ENCODE assay signal across 10 mouse cellular contexts in the genomic region with DNA sequence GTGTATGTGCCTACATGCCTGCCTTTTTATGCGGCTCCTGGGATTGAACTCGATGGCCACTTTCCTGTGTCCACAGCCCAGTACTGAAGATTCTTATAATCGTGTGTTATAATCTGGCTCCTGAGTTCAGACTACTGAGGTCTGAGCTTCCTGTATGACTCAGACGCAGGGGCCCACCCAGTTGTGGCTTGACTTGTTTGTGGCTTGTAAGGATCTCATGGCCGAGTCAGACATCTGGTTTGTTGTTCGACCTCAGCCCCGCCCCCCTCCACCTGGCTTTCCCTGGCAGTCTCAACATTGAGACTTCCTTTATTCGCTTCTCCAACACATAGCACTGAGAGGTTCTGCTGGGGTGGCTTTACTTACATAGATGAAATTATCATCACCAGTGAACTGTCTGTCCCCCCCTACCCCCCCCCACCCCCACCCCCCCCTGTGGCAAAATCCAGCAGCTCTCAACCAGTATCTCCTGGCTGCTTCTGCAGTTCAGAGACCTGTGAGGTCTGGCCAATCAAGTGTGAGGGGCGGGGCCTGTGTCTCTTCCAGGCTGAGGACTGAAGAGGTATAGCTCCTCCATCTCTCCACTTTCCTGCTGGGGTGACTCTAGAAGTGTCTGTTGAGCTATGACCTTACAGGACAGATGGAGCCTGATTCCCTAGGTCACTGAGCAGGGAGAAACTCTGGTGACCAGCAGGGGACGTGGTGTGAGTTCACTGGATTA. TPM values are rescaled to one million over a fixed set of nuclear protein-coding genes. Genes with fewer than 3 reads are reported as not detected.
DNase-seq lines count a peak whose midpoint lies in the region; ATAC-seq lines count a peak whose summit lies in the region.
"Had no signal": no experiment of that assay in that cellular context is flagged by ENCODE, and none has a peak within 500 bp of the region (broad histone marks: within the 10 kb centered on the region; RNA-seq: fewer than 3 reads in every experiment).

No protein-coding gene starts in this region.

- no peak overlapping the region for H3K27ac ChIP-seq in forebrain, embryonic 14.5 days (ENCODE audit: low read depth, low read length)
- H3K27ac ChIP-seq: kidney, postnatal 0 days; liver, embryonic 15.5 days had no signal

- H3K27me3 ChIP-seq in forebrain, embryonic 14.5 days (replicated peaks; ENCODE audit: control insufficient read depth, insufficient read depth, low read length), result no peaks in the 10 kb centered on the region
- H3K27me3 ChIP-seq: liver, embryonic 15.5 days had no signal

- no peak for ATAC-seq in forebrain, embryonic 14.5 days

- H3K9me3 ChIP-seq in forebrain, embryonic 14.5 days (replicated peaks; ENCODE audit: control insufficient read depth, low read length), result no peaks in the 10 kb centered on the region
- H3K9me3 ChIP-seq: liver, embryonic 15.5 days had no signal

- no peaks in the 10 kb centered on the region for H3K36me3 ChIP-seq in forebrain, embryonic 14.5 days (ENCODE audit: control insufficient read depth, insufficient read depth, low read length)
- H3K36me3 ChIP-seq: liver, embryonic 15.5 days had no signal

- H3K4me3 ChIP-seq in forebrain, embryonic 14.5 days (ENCODE audit: low read depth, low read length), result no peak overlapping the region
- H3K4me3 ChIP-seq: liver, embryonic 15.5 days had no signal

- H3K4me1 ChIP-seq in forebrain, embryonic 14.5 days (ENCODE audit: control insufficient read depth, insufficient read depth, low read length), result no peaks in the 10 kb centered on the region; the same call in 1 of the 2 replicates
- H3K4me1 ChIP-seq: liver, embryonic 15.5 days had no signal

- H3K4me2 ChIP-seq in forebrain, embryonic 14.5 days (ENCODE audit: low read length), result no peak overlapping the region
- H3K4me2 ChIP-seq: liver, embryonic 15.5 days had no signal

- H3K9ac ChIP-seq in forebrain, embryonic 14.5 days (ENCODE audit: low read length), result no peak overlapping the region
- H3K9ac ChIP-seq: liver, embryonic 15.5 days had no signal

- 85% methylated on average over 10 of the region's 10 CpGs for WGBS in forebrain, embryonic 14.5 days

- peak; percentile 18 to 55 for DNase-seq in urinary bladder, adult 18-20 months (ENCODE audit: low spot score in 2 of 2)
- no peak for DNase-seq in urinary bladder, adult 2 months (ENCODE audit: low spot score)
- DNase-seq in forelimb bud, embryonic 11.5 days (ENCODE audit: low read depth, low spot score), result peak; percentile 32
- DNase-seq in lung, postnatal 36 days, result peak; percentile 65
- DNase-seq in thymus, postnatal 36 days, result peak; percentile 53 to 73
- no peak for DNase-seq in MN1 (ENCODE audit: low spot score)
- DNase-seq in left cerebral cortex, adult 9 months (ENCODE audit: low spot score in 2 of 2), result no peak
- no peak for DNase-seq in forebrain, embryonic 14.5 days (ENCODE audit: low spot score)

RNA-seq across cellular contexts. Expression of a gene that starts 38.8 kb away (rescaled TPM):
- 2.0 and 3.6 TPM in 2 replicates for polyA plus RNA-seq in urinary bladder, adult 2 months (2012; rRNA removed)
- 0.89 and 1.3 TPM in 2 replicates for polyA plus RNA-seq in forebrain, embryonic 14.5 days (2014; fragmentation: Nextera tagmentation; extraction: Ambion mirVana)

Comparison
In these comparisons a context has a peak if more than half of its experiments do, and no peak if none do; other contexts are left out.
1. DNase-seq: peak in urinary bladder, adult 18-20 months (2 of 2), forelimb bud, embryonic 11.5 days (single experiment), lung, postnatal 36 days (single experiment) and thymus, postnatal 36 days (2 of 2); none in urinary bladder, adult 2 months (single experiment), MN1 (single experiment), left cerebral cortex, adult 9 months (0 of 2) and forebrain, embryonic 14.5 days (single experiment).